16 mouse cellular contexts compared by ENCODE assay signal in the genomic region with DNA sequence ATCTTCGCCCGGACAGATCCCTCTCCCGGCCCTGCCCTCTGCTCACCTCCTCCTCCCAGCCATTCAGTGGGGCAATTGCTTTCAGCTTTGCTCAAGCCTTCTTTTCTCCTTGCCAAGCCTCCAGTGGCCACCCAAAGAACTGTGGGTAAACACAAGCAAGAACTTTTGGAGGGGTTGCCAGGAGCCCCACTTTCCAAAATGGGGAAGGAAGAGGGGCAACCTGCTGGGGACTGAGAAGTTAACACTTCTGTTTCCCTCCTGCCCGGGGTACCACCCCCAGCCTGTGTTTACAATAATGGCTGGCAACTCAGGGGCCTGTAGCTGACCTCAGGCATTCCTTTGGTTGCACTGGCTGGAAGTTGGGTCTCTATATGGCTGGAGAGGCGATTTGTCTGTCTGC. TPM values are rescaled to one million over a fixed set of nuclear protein-coding genes. Genes with fewer than 3 reads are reported as not detected.
"Had no signal": no experiment of that assay in that cellular context is flagged by ENCODE, and none has a peak within 500 bp of the region (broad histone marks: within the 10 kb centered on the region; RNA-seq: fewer than 3 reads in every experiment).

No protein-coding gene starts in this region.

- H3K9ac ChIP-seq: kidney, embryonic 15.5 days; liver, embryonic 15.5 days; neural tube, embryonic 13.5 days; stomach, embryonic 15.5 days had no signal

- H3K4me2 ChIP-seq: kidney, embryonic 15.5 days; liver, embryonic 11.5 days; liver, embryonic 15.5 days; neural tube, embryonic 13.5 days; stomach, embryonic 15.5 days had no signal

- ATAC-seq: lung, postnatal 0 days; midbrain, embryonic 16.5 days had no signal

- H3K4me3 ChIP-seq: kidney, embryonic 15.5 days; liver, embryonic 15.5 days; midbrain, embryonic 10.5 days; neural tube, embryonic 13.5 days; stomach, embryonic 15.5 days had no signal

- H3K9me3 ChIP-seq: kidney, embryonic 15.5 days; liver, embryonic 15.5 days; midbrain, embryonic 10.5 days; neural tube, embryonic 13.5 days; stomach, embryonic 15.5 days had no signal

- H3K36me3 ChIP-seq: kidney, embryonic 15.5 days; liver, embryonic 15.5 days; midbrain, embryonic 10.5 days; neural tube, embryonic 13.5 days; stomach, embryonic 15.5 days had no signal

- DNase-seq: kidney, postnatal 14 days; left cerebral cortex, postnatal 4 days; lung, adult 2 months; lung, postnatal 36 days; right cerebral cortex, postnatal 14 days; thymus, adult 2 months; thymus, postnatal 25 days had no signal

- H3K4me1 ChIP-seq: liver, embryonic 15.5 days; neural tube, embryonic 13.5 days; stomach, embryonic 15.5 days had no signal

- H3K27ac ChIP-seq: kidney, embryonic 15.5 days; liver, embryonic 15.5 days; midbrain, embryonic 10.5 days; neural tube, embryonic 13.5 days; stomach, embryonic 15.5 days had no signal

RNA-seq across cellular contexts. Expression of gene Sp6, which starts 10.0 kb away (rescaled TPM):
- polyA plus RNA-seq: liver, embryonic 11.5 days had no signal

RNA-seq across cellular contexts. Expression of gene Lrrc46, which starts 38.0 kb away (rescaled TPM):
- polyA plus RNA-seq: spleen, adult 2 months had no signal
